Mouse (Mus musculus): ENCODE measurements around the gene Nod1. TPM values are rescaled to one million over a fixed set of nuclear protein-coding genes. Genes with fewer than 3 reads are reported as not detected.

Nod1 gene
- polyA plus RNA-seq, 2 experiments: 1.5 to 1.9 TPM

DNA sequence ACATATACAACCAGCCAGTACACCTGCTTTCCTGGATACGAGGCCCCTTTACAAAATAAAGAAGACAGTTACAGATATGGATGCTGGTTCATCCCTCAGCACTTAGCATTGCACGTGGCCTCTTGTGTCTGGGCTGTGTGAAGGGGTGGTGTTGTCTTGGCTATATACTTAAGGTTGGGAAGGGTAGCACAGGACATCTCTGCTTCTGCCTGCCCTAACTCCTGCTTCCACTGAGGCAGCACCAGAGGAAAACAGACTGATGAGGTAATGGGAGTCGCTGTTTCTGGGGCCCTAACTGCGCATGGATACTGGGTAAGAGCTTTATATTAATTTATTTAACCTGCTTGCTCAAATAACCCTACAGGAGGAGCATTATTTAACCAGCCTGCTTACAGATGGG lies 55.5 kb downstream of the Nod1 start:
- H3K4me1 ChIP-seq (replicated peaks; ENCODE audit: control insufficient read depth in 2 of 2, insufficient read depth in 2 of 2, low read length in 1 of 2): no peaks in the 10 kb centered on the region
- 52% methylated on average over 4 of the region's 4 CpGs for WGBS (ENCODE audit: insufficient replicate concordance)
- no peaks in the 10 kb centered on the region for H3K27me3 ChIP-seq (ENCODE audit: control insufficient read depth, insufficient read depth, low read length)
- H3K4me2 ChIP-seq (ENCODE audit: low read depth): no peak overlapping the region
- no peak for DNase-seq (ENCODE audit: low read depth in 3 of 3, low spot score in 3 of 3)
- no peaks in the 10 kb centered on the region for H3K9me3 ChIP-seq (ENCODE audit: control insufficient read depth, low read length)
- H3K36me3 ChIP-seq (replicated peaks; ENCODE audit: control insufficient read depth, insufficient read depth, low read depth): no peaks in the 10 kb centered on the region
- no peak overlapping the region for H3K4me3 ChIP-seq (ENCODE audit: insufficient read depth in 1 of 2, low read depth in 2 of 2, low read length in 2 of 2)
- no peak overlapping the region for H3K9ac ChIP-seq (replicated peaks)
- H3K27ac ChIP-seq: no peak overlapping the region
- ATAC-seq (ENCODE audit: insufficient read depth): no peak
- TF ChIP-seq EP300 (IDR thresholded peaks at IDR 0.05; ENCODE audit: low read depth) (no peak), CTCF (IDR thresholded peaks at IDR 0.05; ENCODE audit: low read depth) (no peak)

DNA sequence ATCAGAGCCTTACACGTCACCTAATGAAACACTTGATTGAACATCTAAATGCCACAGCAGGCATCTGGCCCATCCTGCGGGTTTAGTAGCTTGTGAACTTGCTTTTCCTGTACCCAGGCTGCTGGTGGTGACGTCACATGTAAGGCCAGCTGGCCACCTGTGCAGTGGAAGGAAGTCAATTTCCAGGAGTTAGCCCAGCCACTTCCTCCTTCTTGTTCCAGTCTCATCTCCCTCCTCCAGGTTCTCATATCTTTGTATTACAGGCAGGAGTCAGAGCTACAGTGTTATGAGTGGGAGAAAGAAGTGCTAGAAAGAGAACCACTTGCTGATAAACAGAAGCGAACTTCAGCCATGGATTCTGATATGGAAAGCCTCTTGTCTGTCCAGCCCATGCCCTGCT lies 56.2 kb downstream of the Nod1 start:
- Histone ChIP-seq H3K4me1 (replicated peaks; ENCODE audit: control insufficient read depth in 2 of 2, insufficient read depth in 2 of 2, low read length in 1 of 2) (no peaks in the 10 kb centered on the region), H3K27ac (no peak overlapping the region), H3K36me3 (replicated peaks; ENCODE audit: control insufficient read depth, insufficient read depth, low read depth) (no peaks in the 10 kb centered on the region), H3K4me2 (ENCODE audit: low read depth) (no peak overlapping the region), H3K27me3 (ENCODE audit: control insufficient read depth, insufficient read depth, low read length) (no peaks in the 10 kb centered on the region), H3K9ac (replicated peaks) (no peak overlapping the region), H3K9me3 (ENCODE audit: control insufficient read depth, low read length) (no peaks in the 10 kb centered on the region), H3K4me3 (ENCODE audit: insufficient read depth in 1 of 2, low read depth in 2 of 2, low read length in 2 of 2) (no peak overlapping the region)
- TF ChIP-seq CTCF (IDR thresholded peaks at IDR 0.05; ENCODE audit: low read depth) (no peak), EP300 (IDR thresholded peaks at IDR 0.05; ENCODE audit: low read depth) (no peak)
- no peak for DNase-seq (ENCODE audit: low read depth in 3 of 3, low spot score in 3 of 3)
- ATAC-seq (ENCODE audit: insufficient read depth): no peak
- 12% methylated on average over 4 of the region's 4 CpGs for WGBS (ENCODE audit: insufficient replicate concordance)

DNA sequence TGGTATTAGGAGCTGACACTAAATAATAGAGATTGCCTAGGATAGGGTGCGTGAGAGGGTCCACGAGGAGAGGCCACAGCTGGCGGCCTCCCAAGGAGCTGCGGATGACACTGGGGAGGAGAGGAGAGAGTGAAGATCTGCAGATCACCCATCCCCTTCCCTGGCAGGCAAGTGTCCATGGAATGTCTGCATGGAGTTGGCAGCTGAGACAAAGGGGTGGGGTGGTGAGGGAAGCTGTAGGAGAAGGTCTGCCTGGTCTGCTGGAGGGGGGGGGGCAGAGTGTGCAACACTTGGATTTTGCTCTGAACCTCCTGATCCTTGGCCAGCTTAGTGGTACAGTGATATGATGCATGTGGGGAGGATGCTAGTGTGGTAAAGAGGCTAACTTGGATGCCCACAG lies 57.4 kb downstream of the Nod1 start:
- ATAC-seq (ENCODE audit: insufficient read depth) (no peak), DNase-seq (ENCODE audit: low read depth in 3 of 3, low spot score in 3 of 3) (no peak)
- Histone ChIP-seq H3K9ac (replicated peaks) (no peak overlapping the region), H3K9me3 (ENCODE audit: control insufficient read depth, low read length) (no peaks in the 10 kb centered on the region), H3K27ac (no peak overlapping the region), H3K4me2 (ENCODE audit: low read depth) (no peak overlapping the region), H3K27me3 (ENCODE audit: control insufficient read depth, insufficient read depth, low read length) (no peaks in the 10 kb centered on the region), H3K4me1 (replicated peaks; ENCODE audit: control insufficient read depth in 2 of 2, insufficient read depth in 2 of 2, low read length in 1 of 2) (no peaks in the 10 kb centered on the region), H3K36me3 (replicated peaks; ENCODE audit: control insufficient read depth, insufficient read depth, low read depth) (no peaks in the 10 kb centered on the region), H3K4me3 (ENCODE audit: insufficient read depth in 1 of 2, low read depth in 2 of 2, low read length in 2 of 2) (no peak overlapping the region)
- no peak for TF ChIP-seq EP300 (IDR thresholded peaks at IDR 0.05; ENCODE audit: low read depth)
- no peak for TF ChIP-seq CTCF (IDR thresholded peaks at IDR 0.05; ENCODE audit: low read depth)
- WGBS (ENCODE audit: insufficient replicate concordance): 75% methylated on average over 4 of the region's 4 CpGs

DNA sequence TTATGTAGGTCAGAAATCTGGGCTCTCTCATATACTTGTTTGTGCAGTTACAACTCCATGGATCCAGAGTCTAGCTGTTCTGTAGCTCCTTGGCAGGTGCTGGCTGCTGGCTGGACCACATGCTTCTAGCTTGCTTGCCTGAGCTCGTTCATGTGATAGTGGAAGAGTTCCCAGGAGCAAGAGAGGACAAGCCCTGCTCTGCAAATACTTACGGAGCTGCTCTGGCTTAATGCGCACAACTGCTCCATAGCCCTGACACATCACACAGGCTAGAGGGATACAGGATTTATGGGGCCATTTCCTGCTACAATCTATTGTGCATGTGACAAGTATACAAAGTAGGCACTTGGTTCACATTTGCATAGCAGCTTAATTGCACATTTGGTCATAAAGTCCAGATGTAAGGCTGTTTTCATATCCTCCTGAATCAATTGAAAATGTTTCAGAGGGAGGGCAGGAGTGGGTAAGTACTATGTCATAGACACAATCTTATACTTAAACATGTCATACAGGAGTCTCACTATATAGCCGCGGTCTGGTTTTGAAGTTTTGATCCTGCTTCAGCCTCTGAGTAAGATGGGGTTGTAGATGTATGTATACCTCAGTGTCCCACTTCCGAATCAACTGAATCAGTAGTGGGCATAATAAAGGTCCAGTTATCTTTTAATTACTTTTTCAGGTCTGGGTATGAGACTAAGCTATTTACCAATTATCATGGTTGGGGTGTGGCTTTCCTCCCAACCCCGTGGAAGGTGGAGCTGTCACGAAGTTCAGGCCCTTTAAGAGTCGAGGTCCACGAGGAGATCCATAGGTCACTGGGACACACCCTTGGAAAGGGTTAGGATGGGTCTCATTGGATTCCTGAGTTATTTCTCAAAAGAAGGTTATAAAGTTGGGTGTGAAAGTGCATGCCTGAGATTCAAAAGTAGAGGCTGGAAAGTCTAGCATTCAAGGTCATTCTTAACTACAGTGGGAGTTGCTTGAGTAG lies 66.1 kb downstream of the Nod1 start:
- Histone ChIP-seq H3K4me1 (replicated peaks; ENCODE audit: control insufficient read depth in 2 of 2, insufficient read depth in 2 of 2, low read length in 1 of 2) (no peaks in the 10 kb centered on the region), H3K36me3 (replicated peaks; ENCODE audit: control insufficient read depth, insufficient read depth, low read depth) (no peaks in the 10 kb centered on the region), H3K4me3 (ENCODE audit: insufficient read depth in 1 of 2, low read depth in 2 of 2, low read length in 2 of 2) (no peak overlapping the region), H3K27me3 (ENCODE audit: control insufficient read depth, insufficient read depth, low read length) (no peaks in the 10 kb centered on the region), H3K9ac (replicated peaks) (no peak overlapping the region), H3K9me3 (ENCODE audit: control insufficient read depth, low read length) (no peaks in the 10 kb centered on the region), H3K4me2 (ENCODE audit: low read depth) (no peak overlapping the region), H3K27ac (no peak overlapping the region)
- ATAC-seq (ENCODE audit: insufficient read depth) (no peak), DNase-seq (ENCODE audit: low read depth in 3 of 3, low spot score in 3 of 3) (no peak)
- 69% methylated on average over 10 of the region's 10 CpGs for WGBS (ENCODE audit: insufficient replicate concordance)
- TF ChIP-seq CTCF (IDR thresholded peaks at IDR 0.05; ENCODE audit: low read depth) (no peak), EP300 (IDR thresholded peaks at IDR 0.05; ENCODE audit: low read depth) (no peak)

DNA sequence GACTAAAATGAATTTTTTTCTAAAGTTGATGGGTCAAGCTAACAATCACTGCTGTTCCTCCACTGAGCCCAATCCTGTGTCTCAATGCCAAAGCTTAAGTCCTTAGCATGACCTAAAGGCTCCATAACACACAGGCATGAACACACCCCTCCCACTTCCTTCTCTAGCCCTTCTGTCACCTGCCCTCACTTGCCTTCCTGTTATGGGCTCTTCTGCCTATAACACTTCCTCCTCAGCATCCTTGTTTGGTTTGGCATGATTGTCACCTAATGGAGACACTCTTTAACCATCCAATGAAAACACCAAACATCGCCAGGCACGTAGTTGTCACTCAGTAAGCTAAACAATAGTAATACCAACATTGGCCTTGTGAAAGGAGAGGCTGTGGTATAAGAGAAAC lies 69.9 kb downstream of the Nod1 start:
- 75% methylated on average over 2 of the region's 2 CpGs for WGBS (ENCODE audit: insufficient replicate concordance)
- ATAC-seq (ENCODE audit: insufficient read depth): no peak
- no peak for TF ChIP-seq EP300 (IDR thresholded peaks at IDR 0.05; ENCODE audit: low read depth)
- no peak for TF ChIP-seq CTCF (IDR thresholded peaks at IDR 0.05; ENCODE audit: low read depth)
- Histone ChIP-seq H3K4me2 (ENCODE audit: low read depth) (no peak overlapping the region), H3K4me3 (ENCODE audit: insufficient read depth in 1 of 2, low read depth in 2 of 2, low read length in 2 of 2) (no peak overlapping the region), H3K9me3 (ENCODE audit: control insufficient read depth, low read length) (no peaks in the 10 kb centered on the region), H3K27ac (no peak overlapping the region), H3K36me3 (replicated peaks; ENCODE audit: control insufficient read depth, insufficient read depth, low read depth) (no peaks in the 10 kb centered on the region), H3K9ac (replicated peaks) (no peak overlapping the region), H3K4me1 (replicated peaks; ENCODE audit: control insufficient read depth in 2 of 2, insufficient read depth in 2 of 2, low read length in 1 of 2) (no peaks in the 10 kb centered on the region), H3K27me3 (ENCODE audit: control insufficient read depth, insufficient read depth, low read length) (no peaks in the 10 kb centered on the region)
- no peak for DNase-seq (ENCODE audit: low read depth in 3 of 3, low spot score in 3 of 3)

All from liver, embryonic 14.5 days (tissue).